Mouse (Mus musculus): ENCODE measurements around the gene Pkig.

Gene Pkig

GRCm38 (mm10) chr2:163657975-163658886 lies at the start of gene Pkig:
TSS of gene Pkig (plus strand) at chr2:163658386.
- in situ Hi-C loops (cut with MboI; ENCODE audit: unreplicated experiment in 2 of 2) = no loop called here

- in situ Hi-C loops (cut with MboI; ENCODE audit: unreplicated experiment in 2 of 2) = loop anchor here in 1 of 2 experiments (25.0 kb wide), 1 partner anchor 103 kb away; no protein-coding TSS in a partner anchor
Measured at GRCm38 (mm10) chr2:163609281-163609975, 48.8 kb upstream of the Pkig start.

- in situ Hi-C loops (cut with MboI; ENCODE audit: unreplicated experiment in 2 of 2) = loop anchor here in 1 of 2 experiments (25.0 kb wide), 1 partner anchor 101 kb away; no protein-coding TSS in a partner anchor
Measured at GRCm38 (mm10) chr2:163611176-163611575, 47.0 kb upstream of the Pkig start.

GRCm38 (mm10) chr2:163613206-163613605 lies 45.0 kb upstream of the Pkig start:
- in situ Hi-C loops (cut with MboI; ENCODE audit: unreplicated experiment in 2 of 2) = loop anchor here in 1 of 2 experiments (25.0 kb wide), 1 partner anchor 99 kb away; no protein-coding TSS in a partner anchor

DNA sequence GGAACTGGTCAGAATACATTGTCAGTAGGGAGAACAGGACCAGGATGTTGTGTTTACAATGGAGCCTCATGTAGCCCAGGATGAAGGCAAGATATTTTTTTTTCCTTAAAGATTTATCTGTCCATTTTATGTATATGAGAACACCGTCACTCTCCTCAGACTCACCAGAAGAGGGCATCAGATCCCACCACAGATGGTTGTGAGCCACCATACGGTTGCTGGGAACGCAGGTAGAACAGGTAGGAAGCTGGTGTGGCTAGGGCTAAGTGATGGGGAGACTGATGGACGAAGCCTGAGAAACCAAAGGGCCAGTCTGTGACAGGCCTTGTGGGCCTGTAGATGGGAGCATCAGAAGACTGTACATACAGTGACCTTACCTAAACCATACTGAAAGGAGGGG lies 44.2 kb upstream of the Pkig start:
- in situ Hi-C loops (cut with MboI; ENCODE audit: unreplicated experiment in 2 of 2) = loop anchor here in 1 of 2 experiments (25.0 kb wide), 1 partner anchor 98 kb away; no protein-coding TSS in a partner anchor

- in situ Hi-C loops (cut with MboI; ENCODE audit: unreplicated experiment in 2 of 2) = loop anchor here in 1 of 2 experiments (25.0 kb wide), 1 partner anchor 97 kb away; no protein-coding TSS in a partner anchor
Measured at GRCm38 (mm10) chr2:163615401-163615800, 42.8 kb upstream of the Pkig start.

- in situ Hi-C loops (cut with MboI; ENCODE audit: unreplicated experiment in 2 of 2) = loop anchor here in 1 of 2 experiments (25.0 kb wide), 1 partner anchor 96 kb away; no protein-coding TSS in a partner anchor
Measured at GRCm38 (mm10) chr2:163615906-163616651, 42.1 kb upstream of the Pkig start.

DNA sequence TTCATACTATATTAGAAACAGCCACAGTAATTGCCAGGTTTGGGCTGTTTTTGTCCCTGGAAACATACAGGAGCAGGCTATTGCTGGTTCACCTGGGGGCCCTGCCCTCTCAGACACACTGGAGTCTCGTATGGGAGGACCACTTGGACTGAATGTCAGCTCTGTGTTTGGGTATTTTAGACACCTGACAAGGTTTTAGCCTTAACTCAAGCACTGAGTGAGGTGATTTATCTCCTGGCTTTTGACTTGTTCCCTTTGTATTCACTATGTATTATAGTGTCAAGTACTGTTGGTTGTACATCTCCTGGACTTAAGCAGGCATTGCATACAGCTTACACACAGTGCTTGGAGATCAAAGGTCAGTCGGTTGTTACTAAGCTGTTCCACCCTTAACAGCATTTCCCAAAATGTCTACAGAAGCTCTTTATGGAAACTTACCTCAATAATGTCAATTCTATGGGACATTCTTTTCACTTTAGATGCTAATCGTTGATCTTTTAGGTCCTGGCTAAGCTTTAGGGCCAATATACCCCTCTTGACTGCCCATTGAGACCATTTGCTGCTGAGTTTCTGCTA lies 41.4 kb upstream of the Pkig start:
- in situ Hi-C loops (cut with MboI; ENCODE audit: unreplicated experiment in 2 of 2) = loop anchor here in 1 of 2 experiments (25.0 kb wide), 1 partner anchor 96 kb away; no protein-coding TSS in a partner anchor

DNA sequence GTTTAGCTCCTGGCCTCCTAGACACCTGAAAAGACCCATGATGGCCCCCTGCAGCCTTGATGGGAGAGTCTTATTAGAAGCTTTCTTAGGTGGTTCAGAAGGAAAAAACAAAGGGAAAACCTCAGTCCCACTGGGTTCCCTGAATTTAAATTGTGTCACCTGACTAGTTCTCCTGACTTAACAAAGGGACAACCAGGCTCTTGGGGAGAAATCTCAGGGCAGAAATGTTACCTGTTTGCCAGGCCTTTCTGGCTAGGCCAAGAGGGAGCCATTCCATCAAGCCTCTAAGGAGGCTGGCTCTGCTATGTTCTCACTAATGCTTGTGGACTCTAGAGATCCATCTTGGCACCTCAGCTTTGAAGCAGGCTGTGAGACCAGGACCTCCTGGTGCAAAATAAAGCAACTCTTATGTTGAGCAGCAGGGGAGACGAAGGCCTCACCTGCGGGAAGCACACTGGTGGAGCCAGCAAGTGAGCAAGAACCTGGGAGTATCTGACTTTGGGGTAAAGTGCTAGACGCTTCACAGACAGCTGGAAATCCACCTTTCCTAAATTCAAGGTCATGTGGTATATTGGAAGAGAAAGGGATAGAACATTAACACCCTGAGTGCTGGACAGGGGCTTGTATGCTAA lies 40.8 kb upstream of the Pkig start:
- in situ Hi-C loops (cut with MboI; ENCODE audit: unreplicated experiment in 2 of 2) = loop anchor here in 1 of 2 experiments (25.0 kb wide), 1 partner anchor 95 kb away; no protein-coding TSS in a partner anchor

GRCm38 (mm10) chr2:163617874-163618273 lies 40.3 kb upstream of the Pkig start:
- in situ Hi-C loops (cut with MboI; ENCODE audit: unreplicated experiment in 2 of 2) = loop anchor here in 1 of 2 experiments (25.0 kb wide), 1 partner anchor 94 kb away; no protein-coding TSS in a partner anchor

GRCm38 (mm10) chr2:163620451-163620850 lies 37.7 kb upstream of the Pkig start:
- in situ Hi-C loops (cut with MboI; ENCODE audit: unreplicated experiment in 2 of 2) = loop anchor here in 1 of 2 experiments (10.0 to 25.0 kb wide), 2 partner anchors 92 to 164 kb away; no protein-coding TSS in a partner anchor

DNA sequence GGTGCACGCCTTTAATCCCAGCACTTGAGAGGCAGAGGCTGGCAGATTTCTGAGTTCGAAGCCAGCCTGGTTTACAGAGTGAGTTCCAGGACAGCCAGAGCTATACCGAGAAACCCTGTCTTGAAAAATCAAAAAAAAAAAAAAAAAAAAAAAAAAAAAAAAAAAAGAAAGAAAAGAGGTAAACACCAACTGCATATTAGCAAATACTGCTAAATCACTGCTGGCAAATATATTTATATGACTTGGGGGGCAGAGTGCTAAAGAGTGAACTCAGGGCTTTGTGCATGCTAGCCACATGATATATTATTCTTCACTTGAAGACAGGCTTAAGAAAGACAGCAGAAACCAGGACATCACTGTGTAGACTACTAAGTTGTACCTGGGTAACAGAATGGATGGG lies 36.8 kb upstream of the Pkig start:
- in situ Hi-C loops (cut with MboI; ENCODE audit: unreplicated experiment in 2 of 2) = loop anchor here in 1 of 2 experiments (10.0 to 25.0 kb wide), 2 partner anchors 91 to 163 kb away; no protein-coding TSS in a partner anchor

DNA sequence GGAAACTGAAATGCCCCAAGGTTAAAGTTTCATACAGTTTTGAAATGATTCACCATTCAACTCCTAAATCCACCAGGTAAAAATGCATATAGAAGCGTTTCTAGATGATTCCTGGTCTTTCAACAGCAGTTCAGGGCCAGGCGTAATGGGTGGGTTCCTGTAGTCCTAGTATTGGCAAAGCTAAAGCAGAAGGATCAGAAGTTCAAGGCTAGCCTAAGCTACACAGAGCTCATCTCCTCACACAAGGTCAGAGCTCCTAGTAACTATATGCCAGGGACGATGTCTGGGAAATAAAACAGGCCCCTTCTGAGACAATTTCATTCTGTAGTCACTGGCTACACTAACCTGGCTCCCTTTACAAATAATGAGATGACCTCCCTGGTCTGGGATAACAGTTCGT lies 27.0 kb upstream of the Pkig start:
- in situ Hi-C loops (cut with MboI; ENCODE audit: unreplicated experiment in 2 of 2) = no loop called here

DNA sequence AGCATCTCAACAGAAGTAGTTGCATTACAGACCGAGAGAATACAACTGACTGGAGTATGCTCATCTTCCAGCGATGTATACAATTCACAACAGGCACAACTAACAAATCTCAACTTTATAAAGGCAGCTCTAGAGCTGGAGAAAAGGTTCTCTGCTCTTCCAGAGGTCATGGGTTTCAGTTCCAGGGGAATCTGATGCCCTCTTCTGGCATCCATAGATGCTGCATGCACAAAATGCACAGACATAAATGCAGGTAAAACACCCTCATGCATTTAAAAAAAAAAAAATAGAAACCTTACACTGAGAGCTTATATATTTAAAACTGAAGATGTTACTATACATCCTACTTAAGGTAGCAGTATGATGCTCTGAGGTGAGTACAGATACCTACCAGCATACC lies 26.5 kb upstream of the Pkig start:
- in situ Hi-C loops (cut with MboI; ENCODE audit: unreplicated experiment in 2 of 2) = no loop called here

DNA sequence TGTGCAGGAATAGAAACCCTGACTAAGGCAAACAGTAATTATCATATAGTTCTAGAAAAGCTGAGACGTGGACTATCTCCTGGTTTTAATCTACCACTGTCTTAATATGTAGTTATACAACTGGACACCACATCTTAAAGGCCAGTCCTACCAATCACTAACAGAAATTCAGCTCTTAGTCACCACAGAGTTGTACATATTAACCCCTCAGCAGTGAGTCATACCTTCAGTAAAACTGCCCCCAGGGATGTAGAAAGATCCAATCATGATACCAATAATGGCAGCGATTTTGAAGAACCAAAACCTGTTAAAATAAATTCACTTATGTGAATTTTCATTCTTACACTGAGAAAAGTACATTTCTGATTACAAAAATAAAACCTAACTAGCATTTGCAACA lies 24.0 kb upstream of the Pkig start:
- in situ Hi-C loops (cut with MboI; ENCODE audit: unreplicated experiment in 2 of 2) = no loop called here

- in situ Hi-C loops (cut with MboI; ENCODE audit: unreplicated experiment in 2 of 2) = no loop called here
Measured at GRCm38 (mm10) chr2:163636057-163636456, 22.1 kb upstream of the Pkig start.

DNA sequence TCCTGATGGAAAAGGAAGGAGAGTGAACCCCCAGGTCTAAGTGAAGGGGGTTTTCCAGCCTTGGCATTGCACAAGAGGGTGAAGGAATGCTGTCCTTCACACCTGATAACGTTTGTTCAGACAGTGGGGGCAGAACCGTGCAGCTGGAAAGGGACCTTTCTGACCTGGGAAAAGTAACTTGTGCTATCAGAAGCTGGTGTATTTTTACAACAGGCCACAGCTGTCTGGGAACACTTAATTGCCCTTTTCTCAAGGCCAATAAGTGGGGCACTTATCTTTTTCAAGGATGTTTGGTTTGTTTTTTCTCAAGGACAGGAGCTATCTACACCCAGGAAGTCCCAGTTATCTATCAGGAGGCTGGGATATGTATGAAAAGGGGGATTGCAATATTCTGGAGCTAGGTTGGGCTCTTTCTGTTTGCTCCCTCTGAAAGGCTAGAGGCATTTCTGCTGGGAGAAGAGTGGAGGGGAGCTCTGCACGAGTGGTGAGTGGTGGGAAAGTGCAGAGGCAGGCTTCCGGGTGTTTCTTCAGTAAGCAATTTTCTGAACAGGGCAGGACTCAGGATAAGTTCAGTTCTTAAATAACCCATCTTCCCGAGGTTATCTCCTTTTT lies 20.4 kb upstream of the Pkig start:
- in situ Hi-C loops (cut with MboI; ENCODE audit: unreplicated experiment in 2 of 2) = no loop called here

- in situ Hi-C loops (cut with MboI; ENCODE audit: unreplicated experiment in 2 of 2) = loop anchor here in 1 of 2 experiments (5.0 kb wide), 1 partner anchor 442 kb away; no protein-coding TSS in a partner anchor
Measured at GRCm38 (mm10) chr2:163640493-163640892, 17.7 kb upstream of the Pkig start.

DNA sequence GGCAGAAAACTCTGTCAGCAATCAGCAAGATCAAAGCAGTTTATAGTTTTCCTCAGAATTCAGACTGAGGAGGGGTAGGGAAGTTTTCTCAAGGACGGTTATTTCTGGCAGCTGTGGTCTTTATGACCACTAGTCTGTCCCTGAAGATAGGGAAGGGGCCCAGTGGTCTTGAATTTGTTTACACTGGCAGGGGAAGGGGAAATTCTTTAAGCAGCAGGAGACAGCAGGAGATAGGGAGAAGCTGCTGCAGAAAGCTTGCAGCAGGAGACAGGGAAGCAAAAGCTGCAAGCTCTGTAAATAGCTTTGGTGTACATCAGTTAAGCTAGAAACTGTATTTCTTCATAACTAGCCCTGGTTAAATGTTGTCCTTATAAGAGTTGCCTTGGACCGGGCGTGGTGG lies 16.5 kb upstream of the Pkig start:
- in situ Hi-C loops (cut with MboI; ENCODE audit: unreplicated experiment in 2 of 2) = loop anchor here in 1 of 2 experiments (5.0 kb wide), 1 partner anchor 441 kb away; no protein-coding TSS in a partner anchor

Data from v-Abl transformed pro-B cells (cell line).